Mouse (Mus musculus) splenic B cell, adult 2 months (primary cell): ENCODE data around the gene Maff.

ENCODE experiments used
- DNase-seq: peaks from one replicate; pipeline ENCODE4 v3.0.0-alpha.2; 2011; ENCODE audit warnings: low read depth, low spot score
- H3K27me3 ChIP-seq: 2 replicates; pipeline ENCODE4 v1.6.1; 2012; ENCODE audit warnings: mild to moderate bottlenecking, low read length, moderate library complexity, mixed read lengths; ENCODE audit not compliant: control insufficient read depth, poor library complexity, insufficient read depth, severe bottlenecking
- H3K36me3 ChIP-seq: 2 replicates; pipeline ENCODE4 v1.6.1; 2012; ENCODE audit warnings: mild to moderate bottlenecking, low read length, moderate library complexity, mixed read lengths; ENCODE audit not compliant: control insufficient read depth, poor library complexity, insufficient read depth, severe bottlenecking

Gene Maff

DNA sequence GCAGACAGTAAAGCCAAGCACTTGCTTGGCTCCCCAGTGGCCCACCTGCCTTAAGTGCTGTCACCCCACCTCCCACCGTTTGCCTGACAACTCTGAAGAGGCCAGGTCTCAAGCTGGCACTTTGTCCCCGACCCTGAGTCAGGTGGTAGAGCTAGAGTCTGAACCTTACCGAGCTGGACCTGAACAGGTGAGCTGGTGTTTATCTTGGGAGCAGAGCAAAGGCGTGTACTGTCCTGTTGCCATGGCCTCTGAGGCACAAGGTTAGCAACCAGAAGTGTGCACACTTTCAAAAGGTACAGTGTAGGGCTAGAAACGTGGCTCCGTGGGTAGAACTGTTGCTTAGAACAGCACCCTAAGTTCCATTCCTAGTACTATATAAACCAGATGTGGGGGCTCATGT lies 41.8 kb downstream of the Maff start:
- DNase-seq, result no peak
- no peaks in the 10 kb centered on the region for H3K36me3 ChIP-seq
- H3K27me3 ChIP-seq, result no peaks in the 10 kb centered on the region

DNA sequence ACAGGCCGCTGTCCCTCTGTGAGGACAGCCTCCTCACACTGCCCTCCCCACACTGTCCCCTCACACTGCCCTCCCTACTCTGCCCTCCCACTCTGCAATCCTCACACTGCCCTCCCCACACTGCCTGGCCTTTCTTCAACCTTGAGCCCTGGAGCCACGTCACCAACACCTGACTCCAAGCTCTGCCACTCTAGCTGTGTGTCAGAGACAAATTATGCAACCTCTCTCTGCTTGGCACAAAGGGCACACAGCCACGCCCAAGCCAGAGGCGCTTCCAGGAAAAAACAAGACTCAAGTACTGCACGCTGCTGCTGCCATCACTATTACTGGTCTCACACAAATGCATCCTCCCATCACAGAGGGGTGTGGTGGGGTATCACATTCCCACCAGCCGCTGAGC lies 44.0 kb downstream of the Maff start:
- DNase-seq, result no peak
- H3K27me3 ChIP-seq, result no peaks in the 10 kb centered on the region
- no peaks in the 10 kb centered on the region for H3K36me3 ChIP-seq

DNA sequence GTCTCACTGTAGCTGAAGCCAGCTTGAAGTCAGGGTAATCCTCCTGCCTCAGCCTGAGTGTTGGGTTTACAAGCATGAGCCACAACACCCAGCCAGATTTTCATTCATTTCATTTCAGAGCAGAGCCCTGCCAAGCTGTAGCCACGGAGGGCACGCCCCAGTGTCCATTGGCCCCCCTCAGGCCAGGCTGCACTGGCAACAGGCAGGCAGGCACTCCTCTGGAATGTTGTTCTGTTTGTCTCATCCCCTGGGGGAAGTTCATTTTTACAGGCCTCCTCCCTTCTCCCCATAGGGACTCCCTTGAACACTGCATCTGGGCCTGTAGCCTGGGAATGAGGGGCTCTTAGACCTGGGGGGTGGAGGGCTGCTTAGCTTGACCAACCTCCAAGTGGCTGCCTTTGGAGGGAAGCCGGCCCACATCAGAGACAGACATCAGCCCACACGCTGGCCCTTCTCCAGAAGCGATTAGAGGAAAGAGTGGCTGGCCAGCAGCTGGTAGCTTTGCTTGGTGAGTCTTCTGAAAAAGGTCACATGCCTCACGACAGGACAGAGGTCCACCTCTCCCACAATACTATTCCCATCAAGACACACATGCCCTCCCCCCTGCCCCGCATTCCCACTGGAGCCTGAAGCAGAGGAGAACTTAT lies 45.1 kb downstream of the Maff start:
- Histone ChIP-seq H3K36me3 (no peaks in the 10 kb centered on the region), H3K27me3 (no peaks in the 10 kb centered on the region)
- no peak for DNase-seq

DNA sequence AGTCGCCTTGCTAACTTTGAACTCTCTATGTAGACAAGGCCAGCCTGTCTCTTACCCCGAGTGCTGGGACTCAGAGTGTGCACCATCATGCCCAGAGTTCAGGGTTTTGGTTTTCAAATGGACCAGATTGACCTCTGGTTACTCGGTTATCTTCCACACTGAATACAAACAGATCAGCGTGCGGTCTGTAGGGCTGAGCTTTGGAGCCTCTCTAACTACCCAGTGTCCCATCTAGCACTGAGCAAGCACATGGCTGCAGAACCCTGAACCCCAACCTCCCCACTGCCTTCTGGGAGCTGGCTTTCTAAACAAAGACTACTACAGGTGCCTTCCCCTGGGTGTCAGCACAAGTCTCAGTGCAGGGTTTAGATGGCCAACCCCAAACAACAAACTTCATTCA lies 46.1 kb downstream of the Maff start:
- DNase-seq, result no peak

DNA sequence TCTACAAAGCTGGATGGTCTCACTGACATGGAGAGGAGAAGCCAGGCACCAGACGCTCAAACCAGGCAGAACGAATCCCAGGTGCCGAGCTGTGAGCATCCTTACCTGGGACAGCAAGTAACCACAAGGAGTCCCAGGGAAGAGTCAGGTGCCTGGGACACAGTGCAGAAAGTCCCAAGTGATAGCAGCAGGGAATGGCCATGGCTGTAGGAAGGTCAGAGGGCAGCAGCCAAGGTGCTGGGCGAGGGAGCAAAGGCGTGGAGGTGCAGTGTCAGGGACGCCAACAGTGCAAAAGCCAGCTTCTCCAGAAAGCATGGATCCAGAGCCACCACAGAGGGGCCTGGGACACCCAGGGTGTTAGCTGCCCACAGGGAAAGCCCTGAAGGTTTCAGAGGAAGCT lies 46.7 kb downstream of the Maff start:
- no peaks in the 10 kb centered on the region for H3K36me3 ChIP-seq
- H3K27me3 ChIP-seq, result no peaks in the 10 kb centered on the region
- DNase-seq, result no peak

More for the DNA sequence above, 46.1 kb downstream of the Maff start:
- H3K36me3 ChIP-seq, result no peaks in the 10 kb centered on the region
- no peaks in the 10 kb centered on the region for H3K27me3 ChIP-seq

DNA sequence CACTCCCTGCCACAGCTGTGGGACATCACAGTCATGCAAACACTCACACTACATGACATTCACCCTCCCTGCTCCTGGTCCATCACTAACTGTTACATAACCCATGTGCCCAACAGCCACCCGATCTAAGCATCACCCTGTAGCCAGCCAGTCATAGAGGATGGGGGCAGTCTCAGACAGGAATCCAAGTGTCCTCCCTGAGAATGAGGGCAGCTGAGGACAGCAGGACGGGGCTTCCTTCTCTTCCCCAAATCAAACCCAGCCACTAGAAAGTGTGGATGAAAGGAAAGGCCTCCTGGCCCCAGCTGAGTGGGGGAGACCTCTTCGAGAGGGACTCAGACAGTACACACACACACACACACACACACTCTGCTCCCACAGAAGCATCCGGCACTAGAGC lies 48.4 kb downstream of the Maff start:
- Histone ChIP-seq H3K36me3 (no peaks in the 10 kb centered on the region), H3K27me3 (no peaks in the 10 kb centered on the region)
- no peak for DNase-seq

DNA sequence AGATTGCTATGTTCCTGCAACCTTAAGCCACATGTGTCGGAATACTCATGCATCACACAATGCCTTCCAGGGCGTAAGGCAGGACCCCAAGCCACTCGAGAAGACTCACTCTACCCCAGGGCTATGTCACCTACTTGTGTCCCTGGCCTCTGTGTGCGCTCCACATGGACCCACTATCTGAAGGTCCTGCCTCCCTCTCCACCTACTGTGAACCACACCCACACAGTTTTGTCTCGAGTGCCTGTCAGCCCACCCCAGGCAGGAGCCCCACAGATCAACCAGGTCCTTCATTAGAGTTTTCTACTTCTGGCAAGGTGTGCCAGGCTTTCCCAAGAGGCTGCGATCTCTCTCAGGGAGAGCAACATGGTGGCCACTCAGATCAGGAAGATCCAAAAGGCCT lies 48.9 kb downstream of the Maff start:
- Histone ChIP-seq H3K36me3 (no peaks in the 10 kb centered on the region), H3K27me3 (no peaks in the 10 kb centered on the region)
- DNase-seq, result no peak

DNA sequence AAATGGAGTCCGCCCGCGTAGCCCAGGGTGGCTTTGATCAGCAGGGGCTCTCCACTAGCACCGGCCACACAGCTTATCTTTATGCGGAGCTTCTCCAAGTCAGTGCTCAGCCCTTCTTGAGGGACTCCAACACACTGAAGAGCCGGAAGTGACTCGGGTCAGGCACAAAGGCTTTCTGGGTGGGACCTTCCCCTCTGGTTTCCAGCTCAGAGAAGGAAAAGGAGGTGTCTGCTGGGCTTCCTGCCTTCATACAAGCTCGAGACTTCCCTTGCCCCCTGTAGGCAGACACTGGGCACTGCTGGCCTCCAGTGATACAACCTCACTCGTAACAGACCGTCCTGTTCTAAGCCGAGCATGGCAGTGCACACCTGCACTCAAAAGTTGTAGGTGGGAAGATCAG lies 50.3 kb downstream of the Maff start:
- no peaks in the 10 kb centered on the region for H3K27me3 ChIP-seq
- H3K36me3 ChIP-seq, result no peaks in the 10 kb centered on the region
- peak; percentile 43 for DNase-seq

DNA sequence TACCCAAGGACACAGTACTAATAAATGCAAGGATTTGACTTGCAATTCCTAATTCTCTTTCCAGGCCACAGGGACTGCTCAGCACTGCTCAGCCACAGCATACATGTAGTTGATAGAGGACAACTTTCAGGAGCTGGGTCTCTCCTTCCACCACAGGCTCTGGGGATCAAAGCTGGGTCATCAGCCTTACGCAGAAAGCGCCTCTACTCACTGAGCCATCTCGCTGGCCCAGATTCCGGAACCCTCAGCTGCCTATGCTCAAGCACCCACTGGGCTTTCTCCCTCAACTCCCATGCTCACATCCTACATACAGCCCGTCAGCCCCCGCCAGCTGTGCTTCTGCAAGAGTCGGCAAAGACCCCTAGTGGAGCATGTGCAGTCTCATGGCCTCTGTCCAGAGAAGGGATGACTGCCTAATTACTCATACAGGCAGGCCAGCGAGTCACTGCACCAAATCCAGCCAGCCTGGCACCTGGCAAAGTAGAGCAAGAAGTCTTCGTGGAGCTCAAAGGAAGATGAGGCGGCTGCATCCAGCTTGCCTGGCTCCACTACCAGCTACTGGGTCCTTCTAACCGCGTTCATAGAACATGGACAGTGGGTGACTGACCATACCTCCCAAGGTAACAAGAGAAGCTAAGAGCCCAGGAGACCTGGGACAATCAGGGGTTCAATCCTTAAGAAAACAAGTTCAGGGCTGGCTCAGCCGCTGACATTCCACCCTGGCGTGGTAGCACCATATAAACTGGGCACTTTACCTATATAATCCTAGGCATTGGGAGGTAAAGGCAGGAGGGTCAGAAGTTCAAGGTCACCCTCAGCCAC lies 53.0 kb downstream of the Maff start:
- no peaks in the 10 kb centered on the region for H3K27me3 ChIP-seq
- H3K36me3 ChIP-seq, result no peaks in the 10 kb centered on the region
- no peak for DNase-seq

DNA sequence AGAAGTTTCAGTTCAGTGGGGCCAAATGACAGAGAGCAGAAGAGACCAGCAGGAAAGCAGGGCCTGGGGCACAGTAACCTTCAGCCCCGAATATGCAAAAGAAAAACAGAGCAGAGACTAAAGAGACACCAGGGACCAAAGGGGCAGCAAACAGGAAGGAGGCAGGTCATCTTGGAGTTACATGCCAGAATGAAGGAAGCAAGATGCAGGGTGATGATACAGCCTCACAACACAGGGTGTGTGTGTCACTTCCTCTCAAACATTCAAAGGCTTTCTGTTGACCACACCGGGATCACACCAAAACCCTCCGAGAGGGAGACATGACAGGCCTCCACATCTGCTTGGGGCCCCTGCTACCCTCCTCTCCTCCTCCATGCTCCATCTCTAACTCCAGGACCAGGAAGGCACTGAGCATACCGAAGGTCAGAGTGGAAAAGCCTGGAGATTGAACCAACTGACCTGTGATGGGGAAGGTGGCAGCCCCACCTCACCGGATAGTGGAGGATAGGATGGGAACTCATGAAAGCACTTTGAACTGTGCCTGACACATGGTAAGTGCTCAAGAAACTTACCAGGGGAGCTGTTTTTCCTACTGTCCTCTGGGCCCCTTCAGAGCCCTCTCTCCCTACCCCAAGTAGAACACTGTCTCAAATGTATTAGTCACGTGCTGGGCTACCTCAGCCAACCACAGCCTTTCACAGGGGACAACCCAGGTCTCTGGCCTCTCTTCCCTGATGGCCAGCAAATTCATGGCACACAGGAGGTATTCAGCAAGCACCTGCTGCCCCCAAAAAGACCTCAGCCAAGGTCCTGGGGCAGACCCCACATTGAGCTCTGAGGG lies 53.9 kb downstream of the Maff start:
- Histone ChIP-seq H3K36me3 (no peaks in the 10 kb centered on the region), H3K27me3 (no peaks in the 10 kb centered on the region)
- DNase-seq, result no peak

DNA sequence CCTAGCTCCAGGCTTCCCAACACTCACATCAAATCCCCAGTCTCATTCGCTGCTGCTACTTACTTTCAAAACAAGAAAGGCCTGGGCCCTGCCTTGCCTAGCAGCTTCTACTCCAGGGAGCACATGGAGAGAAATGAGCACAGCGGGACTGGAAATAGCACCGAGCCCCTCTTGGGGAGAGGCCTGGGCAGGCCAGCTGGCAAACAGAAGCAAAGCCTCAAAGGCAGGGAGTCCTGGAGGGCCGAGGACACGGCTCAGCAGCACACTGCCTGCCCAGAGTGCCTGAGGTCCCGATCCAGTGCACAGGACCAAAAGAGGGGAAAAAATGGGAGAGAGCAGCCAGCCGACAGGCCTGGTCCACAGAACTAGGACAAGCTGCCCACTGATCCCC lies 54.5 kb downstream of the Maff start:
- Histone ChIP-seq H3K27me3 (no peaks in the 10 kb centered on the region), H3K36me3 (no peaks in the 10 kb centered on the region)
- no peak for DNase-seq

DNA sequence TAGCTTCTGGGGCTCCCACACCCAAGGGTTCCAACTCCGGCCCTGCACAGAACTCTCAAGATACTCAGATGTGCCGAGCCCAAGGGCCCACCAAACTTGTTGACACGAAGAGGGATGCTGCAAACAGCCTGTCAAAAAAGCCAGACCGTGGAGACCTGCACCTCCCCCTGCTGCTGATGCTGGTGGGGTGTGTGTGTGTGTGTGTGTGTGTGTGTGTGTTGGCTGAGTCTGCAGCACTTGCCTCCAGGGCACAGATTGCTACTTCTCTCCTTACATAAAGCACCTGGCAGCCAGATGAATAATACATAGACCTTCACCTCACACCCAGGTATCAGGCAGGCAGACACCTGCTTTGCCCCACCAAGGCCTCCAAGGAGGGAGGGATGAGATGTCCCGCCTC lies 55.8 kb downstream of the Maff start:
- no peaks in the 10 kb centered on the region for H3K27me3 ChIP-seq
- H3K36me3 ChIP-seq, result no peaks in the 10 kb centered on the region
- DNase-seq, result peak; percentile 20

DNA sequence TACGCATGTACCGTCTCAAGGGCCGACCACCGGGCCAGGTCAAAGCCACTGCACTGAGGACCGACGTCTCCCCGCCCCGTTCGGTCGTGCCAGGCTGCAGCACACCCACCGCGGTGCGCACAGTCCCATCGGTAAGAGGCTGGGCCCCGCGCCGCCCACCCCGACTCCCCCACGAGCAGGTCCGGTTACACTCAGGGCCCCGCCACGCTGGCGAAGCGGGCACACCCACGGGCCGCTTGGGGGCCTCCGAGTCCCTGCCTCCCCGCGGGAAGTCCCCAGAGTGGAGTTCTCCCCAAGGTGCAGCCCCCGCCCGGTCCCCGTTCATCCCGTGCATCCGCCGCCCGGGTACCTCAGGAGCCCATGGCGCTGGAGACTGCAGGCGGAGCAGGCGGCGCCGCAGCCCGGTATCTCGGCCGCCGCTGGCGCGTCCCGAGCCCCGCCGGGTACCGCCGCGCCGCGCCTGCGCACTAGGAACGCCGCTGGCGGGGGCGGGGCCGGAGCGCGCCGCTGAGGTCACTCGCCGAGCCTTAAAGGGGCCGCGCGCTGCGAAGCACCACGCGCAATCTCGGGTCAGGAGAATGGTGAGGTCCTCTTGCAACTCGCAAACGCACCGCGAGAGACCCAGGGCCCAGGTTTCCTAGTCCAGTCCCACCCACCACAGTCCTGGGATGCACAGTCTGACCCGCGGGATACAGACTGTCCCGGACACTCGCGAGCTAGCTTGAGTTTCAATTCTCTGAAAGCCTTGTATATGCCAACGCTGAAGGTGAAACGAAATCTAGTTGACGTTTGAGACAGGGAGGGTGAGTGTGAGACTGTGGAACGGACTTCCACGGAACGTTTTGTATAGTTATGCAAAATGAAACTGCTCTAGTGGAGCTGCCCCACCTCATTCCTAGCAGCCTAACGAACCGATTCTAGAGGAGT lies 56.7 kb downstream of the Maff start, which contains the start of gene Tmem184b:
Gene Tmem184b (minus strand): TSS at position 734 of the 927 bp plus-strand sequence.
- Histone ChIP-seq H3K36me3 (no peaks in the 10 kb centered on the region), H3K27me3 (no peaks in the 10 kb centered on the region)
- DNase-seq, result peak; percentile 89

DNA sequence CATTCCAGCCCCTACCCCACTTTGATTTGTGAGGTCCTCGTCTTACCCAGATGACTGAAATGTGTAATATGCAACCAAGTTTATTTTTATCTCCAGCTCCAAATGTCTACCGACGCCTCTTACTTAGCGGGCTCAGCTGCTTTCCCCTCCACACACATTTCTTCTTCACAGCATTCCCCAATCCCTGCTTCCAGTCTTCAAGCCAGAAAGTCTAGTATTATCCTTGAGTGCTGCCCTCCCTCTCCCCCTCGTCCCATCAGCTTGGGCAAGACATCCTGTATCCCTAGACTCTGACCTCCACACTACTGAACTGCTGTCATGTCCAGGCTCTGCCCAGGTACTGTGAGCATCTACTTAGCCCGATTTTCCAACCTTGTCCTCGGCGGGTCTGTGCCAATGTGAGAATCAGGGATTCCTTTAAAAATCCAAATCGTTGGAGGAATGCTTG lies 57.4 kb downstream of the Maff start:
- DNase-seq, result no peak
- no peaks in the 10 kb centered on the region for H3K36me3 ChIP-seq
- no peaks in the 10 kb centered on the region for H3K27me3 ChIP-seq
